Mouse (Mus musculus): ENCODE data around the gene Ctsa. TPM values are rescaled to one million over a fixed set of nuclear protein-coding genes. Genes with fewer than 3 reads are reported as not detected.

The Ctsa gene
- polyA plus RNA-seq, 1 experiment, result 202 TPM

DNA sequence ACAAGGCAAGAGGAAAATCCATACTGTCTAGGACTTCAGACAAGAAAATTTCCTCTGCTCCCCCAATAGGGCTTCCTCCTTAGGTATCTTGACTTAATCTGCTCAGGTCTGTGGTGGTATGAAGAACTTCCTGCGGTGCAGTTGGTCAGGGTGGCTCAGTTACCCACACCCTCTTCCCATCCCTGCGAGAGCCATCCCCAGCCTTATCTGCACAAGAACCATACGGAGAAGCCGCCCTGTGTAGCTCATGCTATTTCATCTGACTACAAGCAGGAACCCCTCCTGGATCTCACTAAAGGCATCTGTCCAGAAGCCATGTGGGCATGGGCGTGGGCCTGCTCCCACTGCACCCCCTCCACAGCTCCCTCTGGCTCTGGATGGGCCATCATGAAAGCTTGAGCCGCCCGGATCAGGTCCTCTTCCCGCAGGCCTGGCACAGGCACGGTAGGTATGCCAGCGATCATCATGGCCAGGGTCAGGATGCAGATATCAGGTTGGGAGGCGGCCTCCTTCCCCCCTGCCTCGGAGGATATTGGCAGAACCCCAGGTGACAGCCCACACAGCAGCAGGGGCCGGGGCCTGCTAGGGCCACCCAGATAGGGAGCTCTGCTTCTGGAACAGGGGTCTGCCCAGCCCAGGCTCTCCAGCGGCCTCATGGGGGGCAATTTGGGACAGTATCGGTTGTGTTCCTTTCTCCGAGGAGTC lies 5.4 kb upstream of the Ctsa start:
- peaks cover 15% of the 10 kb centered on the region for H3K79me2 ChIP-seq (ENCODE audit: control insufficient read depth, insufficient read depth)
- H3K36me3 ChIP-seq (ENCODE audit: control insufficient read depth, insufficient read depth), result peaks cover 5% of the 10 kb centered on the region
- no peak overlapping the region for H3K4me3 ChIP-seq
- H3K4me2 ChIP-seq (ENCODE audit: low read depth), result no peak overlapping the region
- no peak for TF ChIP-seq MYOG (IDR thresholded peaks at IDR 0.05; ENCODE audit: control insufficient read depth in 1 of 3, insufficient read depth in 1 of 3, insufficient read length in 2 of 3, low read depth in 2 of 3)
- TF ChIP-seq SRF (IDR thresholded peaks at IDR 0.05; ENCODE audit: control insufficient read depth, insufficient read length, low read depth), result no peak
- no peak for TF ChIP-seq CEBPB (IDR thresholded peaks at IDR 0.05; ENCODE audit: insufficient read depth, poor library complexity, severe bottlenecking)
- TF ChIP-seq E2F4 (IDR thresholded peaks at IDR 0.05; ENCODE audit: insufficient read depth), result no peak
- TF ChIP-seq REST (IDR thresholded peaks at IDR 0.05; ENCODE audit: insufficient read depth, insufficient read length), result no peak
- no peak for TF ChIP-seq MYOD1 (IDR thresholded peaks at IDR 0.05; ENCODE audit: control insufficient read depth in 1 of 3, insufficient read length in 2 of 3, low read depth in 2 of 3)
- no peak for TF ChIP-seq TCF12 (IDR thresholded peaks at IDR 0.05; ENCODE audit: insufficient read depth, poor library complexity, severe bottlenecking)
- no peak overlapping the region for H3ac ChIP-seq (ENCODE audit: control insufficient read depth, insufficient read length)
- no peaks in the 10 kb centered on the region for H3K27me3 ChIP-seq (ENCODE audit: control insufficient read depth, insufficient read depth, insufficient read length)

DNA sequence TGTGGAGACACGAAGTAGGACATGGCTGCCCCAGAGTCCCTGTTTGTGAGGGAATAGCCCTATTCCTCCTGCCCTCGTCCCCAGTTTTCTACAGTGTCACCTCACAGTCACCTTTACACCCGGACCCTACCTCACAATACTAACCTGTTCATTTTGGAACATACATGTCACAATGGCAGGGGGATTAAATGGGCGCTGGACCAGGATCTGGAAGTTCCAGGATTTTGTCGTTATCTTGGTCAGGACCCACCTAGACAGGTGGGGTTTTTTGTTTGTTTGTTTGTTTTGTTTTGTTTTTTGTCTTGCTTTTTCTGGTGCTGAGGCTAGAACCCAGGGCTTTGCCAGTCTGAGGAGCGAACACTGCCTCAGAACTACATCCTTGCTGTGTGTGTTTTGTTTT lies 4.2 kb upstream of the Ctsa start, which contains the start of gene Spata25:
Gene Spata25, minus strand, starts transcription at position 101 of the 400 bp plus-strand sequence.
- H3K4me2 ChIP-seq (ENCODE audit: low read depth), result no peak within 1 kb of the TSS
- H3K4me3 ChIP-seq, result no peak within 1 kb of the TSS
- no peaks in the 10 kb centered on the region for H3K27me3 ChIP-seq (ENCODE audit: control insufficient read depth, insufficient read depth, insufficient read length)
- peaks cover 5% of the 10 kb centered on the region for H3K36me3 ChIP-seq (ENCODE audit: control insufficient read depth, insufficient read depth)
- no peak within 1 kb of the TSS for H3ac ChIP-seq (ENCODE audit: control insufficient read depth, insufficient read length)
- peaks cover 15% of the 10 kb centered on the region for H3K79me2 ChIP-seq (ENCODE audit: control insufficient read depth, insufficient read depth)
- no peak for TF ChIP-seq TCF12 (IDR thresholded peaks at IDR 0.05; ENCODE audit: insufficient read depth, poor library complexity, severe bottlenecking)
- no peak for TF ChIP-seq E2F4 (IDR thresholded peaks at IDR 0.05; ENCODE audit: insufficient read depth)
- no peak for TF ChIP-seq MAX (IDR thresholded peaks at IDR 0.05; ENCODE audit: low read depth)
- TF ChIP-seq TCF3 (IDR thresholded peaks at IDR 0.05; ENCODE audit: insufficient read length, low read depth), result no peak
- no peak for TF ChIP-seq POLR2AphosphoS2 (IDR thresholded peaks at IDR 0.05; ENCODE audit: insufficient read length, low read depth)
- TF ChIP-seq CEBPB (IDR thresholded peaks at IDR 0.05; ENCODE audit: insufficient read depth, poor library complexity, severe bottlenecking), result no peak
- TF ChIP-seq USF1 (IDR thresholded peaks at IDR 0.05; ENCODE audit: low read depth), result no peak
- TF ChIP-seq SRF (IDR thresholded peaks at IDR 0.05; ENCODE audit: control insufficient read depth, insufficient read length, low read depth), result no peak
- no peak for TF ChIP-seq MYOD1 (IDR thresholded peaks at IDR 0.05; ENCODE audit: control insufficient read depth in 1 of 3, insufficient read length in 2 of 3, low read depth in 2 of 3)
- TF ChIP-seq POLR2A (IDR thresholded peaks at IDR 0.05; ENCODE audit: insufficient read length, low read depth), result no peak
- no peak for TF ChIP-seq MYOG (IDR thresholded peaks at IDR 0.05; ENCODE audit: control insufficient read depth in 1 of 3, insufficient read depth in 1 of 3, insufficient read length in 2 of 3, low read depth in 2 of 3)

DNA sequence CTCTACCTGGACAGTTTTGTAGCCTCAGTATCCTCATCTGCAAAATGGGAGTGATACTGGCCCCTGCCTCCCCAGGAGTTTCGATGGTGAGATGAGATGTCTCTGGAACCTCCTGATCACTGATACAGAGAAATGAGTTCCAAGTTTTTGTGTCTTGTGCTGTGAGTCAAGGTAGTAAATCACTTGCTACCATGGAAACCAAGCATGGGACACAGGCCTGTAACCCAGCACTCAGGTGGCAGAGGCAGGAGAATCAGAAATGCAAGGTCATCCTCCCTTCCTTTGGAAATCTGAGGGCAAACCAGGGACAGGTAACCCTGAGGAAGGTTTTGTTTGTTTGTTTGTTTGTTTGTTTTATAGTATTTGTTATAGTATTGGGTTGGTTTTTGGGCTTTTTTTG lies 3.6 kb upstream of the Ctsa start:
- H3K36me3 ChIP-seq (ENCODE audit: control insufficient read depth, insufficient read depth), result peaks cover 5% of the 10 kb centered on the region
- H3K4me3 ChIP-seq, result no peak overlapping the region
- TF ChIP-seq POLR2AphosphoS2 (IDR thresholded peaks at IDR 0.05; ENCODE audit: insufficient read length, low read depth) (no peak), POLR2A (IDR thresholded peaks at IDR 0.05; ENCODE audit: insufficient read length, low read depth) (no peak), MYOG (IDR thresholded peaks at IDR 0.05; ENCODE audit: control insufficient read depth in 1 of 3, insufficient read depth in 1 of 3, insufficient read length in 2 of 3, low read depth in 2 of 3) (no peak), USF1 (IDR thresholded peaks at IDR 0.05; ENCODE audit: low read depth) (no peak), MAX (IDR thresholded peaks at IDR 0.05; ENCODE audit: low read depth) (no peak), REST (IDR thresholded peaks at IDR 0.05; ENCODE audit: insufficient read depth, insufficient read length) (no peak), TCF3 (IDR thresholded peaks at IDR 0.05; ENCODE audit: insufficient read length, low read depth) (no peak), CEBPB (IDR thresholded peaks at IDR 0.05; ENCODE audit: insufficient read depth, poor library complexity, severe bottlenecking) (no peak), TCF12 (IDR thresholded peaks at IDR 0.05; ENCODE audit: insufficient read depth, poor library complexity, severe bottlenecking) (no peak), E2F4 (IDR thresholded peaks at IDR 0.05; ENCODE audit: insufficient read depth) (no peak), MYOD1 (IDR thresholded peaks at IDR 0.05; ENCODE audit: control insufficient read depth in 1 of 3, insufficient read length in 2 of 3, low read depth in 2 of 3) (no peak)
- H3ac ChIP-seq (ENCODE audit: control insufficient read depth, insufficient read length), result no peak overlapping the region
- H3K79me2 ChIP-seq (ENCODE audit: control insufficient read depth, insufficient read depth), result peaks cover 9% of the 10 kb centered on the region
- H3K4me2 ChIP-seq (ENCODE audit: low read depth), result no peak overlapping the region
- H3K27me3 ChIP-seq (ENCODE audit: control insufficient read depth, insufficient read depth, insufficient read length), result no peaks in the 10 kb centered on the region

DNA sequence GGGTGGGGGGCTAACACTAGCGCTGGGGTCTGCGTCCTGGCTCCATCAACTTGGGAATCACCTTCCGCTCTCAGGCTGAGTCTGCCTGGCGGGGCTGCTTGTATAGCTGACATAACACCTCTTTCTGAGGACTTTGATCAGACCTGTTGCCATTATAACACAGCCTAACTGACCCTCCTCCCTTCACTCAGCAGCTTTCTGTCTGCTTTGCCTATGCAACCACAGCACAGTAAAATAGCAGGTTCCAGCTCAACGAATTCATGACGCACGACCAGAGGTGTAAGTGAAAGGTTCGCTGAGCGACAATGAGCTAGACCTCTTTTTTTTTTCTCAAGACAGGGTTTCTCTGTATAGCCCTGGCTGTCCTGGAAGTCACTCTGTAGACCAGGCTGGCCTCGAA lies 1.6 kb upstream of the Ctsa start:
- H3K4me2 ChIP-seq (ENCODE audit: low read depth), result no peak overlapping the region

More for the DNA sequence above, 1.6 kb upstream of the Ctsa start:
- Histone ChIP-seq H3K27me3 (ENCODE audit: control insufficient read depth, insufficient read depth, insufficient read length) (no peaks in the 10 kb centered on the region), H3ac (ENCODE audit: control insufficient read depth, insufficient read length) (no peak overlapping the region), H3K79me2 (ENCODE audit: control insufficient read depth, insufficient read depth) (no peaks in the 10 kb centered on the region), H3K4me3 (no peak overlapping the region), H3K36me3 (ENCODE audit: control insufficient read depth, insufficient read depth) (peaks cover 5% of the 10 kb centered on the region)
- TF ChIP-seq MYOG (IDR thresholded peaks at IDR 0.05; ENCODE audit: control insufficient read depth in 1 of 3, insufficient read depth in 1 of 3, insufficient read length in 2 of 3, low read depth in 2 of 3) (no peak), USF1 (IDR thresholded peaks at IDR 0.05; ENCODE audit: low read depth) (no peak), REST (IDR thresholded peaks at IDR 0.05; ENCODE audit: insufficient read depth, insufficient read length) (no peak), E2F4 (IDR thresholded peaks at IDR 0.05; ENCODE audit: insufficient read depth) (no peak), TCF12 (IDR thresholded peaks at IDR 0.05; ENCODE audit: insufficient read depth, poor library complexity, severe bottlenecking) (no peak), TCF3 (IDR thresholded peaks at IDR 0.05; ENCODE audit: insufficient read length, low read depth) (no peak), CEBPB (IDR thresholded peaks at IDR 0.05; ENCODE audit: insufficient read depth, poor library complexity, severe bottlenecking) (no peak), SRF (IDR thresholded peaks at IDR 0.05; ENCODE audit: control insufficient read depth, insufficient read length, low read depth) (no peak), POLR2AphosphoS2 (IDR thresholded peaks at IDR 0.05; ENCODE audit: insufficient read length, low read depth) (no peak), POLR2A (IDR thresholded peaks at IDR 0.05; ENCODE audit: insufficient read length, low read depth) (no peak), MAX (IDR thresholded peaks at IDR 0.05; ENCODE audit: low read depth) (no peak), MYOD1 (IDR thresholded peaks at IDR 0.05; ENCODE audit: control insufficient read depth in 1 of 3, insufficient read length in 2 of 3, low read depth in 2 of 3) (no peak)

Measured in myocyte (in vitro differentiated cells).